Mouse (Mus musculus): ENCODE measurements around the gene Shisal2a.

- TF ChIP-seq CTCF (IDR thresholded peaks at IDR 0.05; ENCODE audit: low read depth, low read length), result no peak
- TF ChIP-seq TAL1 (conservative IDR thresholded peaks at IDR 0.05; ENCODE audit: low read depth, low read length), result no peak
- no peak for TF ChIP-seq POLR2AphosphoS5 (IDR thresholded peaks at IDR 0.05; ENCODE audit: insufficient replicate concordance, low read depth, low read length)
- TF ChIP-seq GATA1 (IDR thresholded peaks at IDR 0.05; ENCODE audit: borderline replicate concordance, low read length), result no peak
These were observed 51.1 kb downstream of the Shisal2a start for GRCm38 (mm10) chr4:108332041-108332440.

Data from G1E (cell line).